Mouse (Mus musculus): ENCODE data around the gene Gprasp1.
"Not testable (repeated sequence)": the region's sequence is repeated elsewhere in the genome, so short reads cannot be mapped to it uniquely, and the experiment has no call there.

Gene Gprasp1

GRCm38 (mm10) chrX:135742304-135743055 is at the start of gene Gprasp1, which contains the start of gene Armcx5:
Gene Gprasp1 (plus strand): TSS chrX:135742733.
Gene Armcx5 (plus strand): TSS chrX:135742733.
- peak; percentile 79 for DNase-seq (ENCODE audit: low spot score)

- no peak for DNase-seq (ENCODE audit: low spot score)
Observed at GRCm38 (mm10) chrX:135693633-135694032, 48.9 kb upstream of the Gprasp1 start, which contains the start of gene Tcp11x2. Gene Tcp11x2 (minus strand): TSS chrX:135693790.

- no peak for DNase-seq (ENCODE audit: low spot score)
Observed at GRCm38 (mm10) chrX:135703111-135703510, 39.4 kb upstream of the Gprasp1 start.

- DNase-seq (ENCODE audit: low spot score): no peak
Observed at GRCm38 (mm10) chrX:135704349-135704748, 38.2 kb upstream of the Gprasp1 start.

GRCm38 (mm10) chrX:135712845-135713244 is 29.7 kb upstream of the Gprasp1 start:
- no peak for DNase-seq (ENCODE audit: low spot score)

DNA sequence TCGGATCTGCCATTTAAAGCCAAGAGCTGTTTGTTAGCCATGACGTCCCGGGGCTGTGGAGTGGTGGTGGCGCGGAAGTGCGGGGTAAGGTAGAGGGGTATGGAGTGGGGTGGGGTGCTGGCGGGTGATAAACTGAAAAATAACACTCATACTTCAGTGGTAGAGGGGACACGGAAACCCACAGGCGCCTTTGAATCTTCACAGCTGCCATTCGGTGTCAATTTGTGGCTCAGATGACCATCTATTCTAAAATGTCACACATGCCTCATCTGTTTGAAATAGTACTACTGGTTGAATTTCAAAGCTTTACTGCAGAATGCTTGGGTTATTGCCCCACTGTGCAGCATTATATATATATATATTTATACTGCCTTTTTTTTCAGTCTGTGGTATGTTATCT is 17.4 kb upstream of the Gprasp1 start, which contains the start of gene Tmsb15a:
Tmsb15a (minus strand) TSS at position 101 of the 400 bp plus-strand sequence.
- no peak for DNase-seq (ENCODE audit: low spot score)

GRCm38 (mm10) chrX:135738730-135739520 is 3.6 kb upstream of the Gprasp1 start:
- no peak for DNase-seq (ENCODE audit: low spot score)

GRCm38 (mm10) chrX:135743056-135743355 is 473 bp downstream of the Gprasp1 start:
- no peak for DNase-seq (ENCODE audit: low spot score)

DNA sequence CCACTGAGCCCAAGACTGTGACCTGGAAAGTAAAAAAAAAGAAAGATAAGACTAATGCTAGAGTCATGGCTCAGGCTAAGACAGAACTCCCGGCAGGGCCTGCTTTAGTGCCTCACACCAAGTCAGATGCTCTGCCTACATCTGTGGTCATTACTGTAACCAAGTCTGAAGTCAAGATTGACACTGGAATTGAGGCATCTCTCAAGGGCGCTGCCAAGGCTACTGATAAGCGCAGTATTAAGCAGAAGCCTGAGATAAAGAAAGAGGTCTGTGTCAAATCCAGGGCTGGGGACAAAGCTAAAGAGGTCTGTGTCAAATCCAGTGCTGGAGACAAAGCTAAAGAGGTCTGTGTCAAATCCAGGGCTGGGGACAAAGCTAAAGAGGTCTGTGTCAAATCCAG is 2.8 kb downstream of the Gprasp1 start:
- not testable (repeated sequence) for DNase-seq (ENCODE audit: low spot score)

- DNase-seq (ENCODE audit: low spot score): peak; percentile 64
Observed at GRCm38 (mm10) chrX:135752832-135753231, 10.3 kb downstream of the Gprasp1 start.

DNA sequence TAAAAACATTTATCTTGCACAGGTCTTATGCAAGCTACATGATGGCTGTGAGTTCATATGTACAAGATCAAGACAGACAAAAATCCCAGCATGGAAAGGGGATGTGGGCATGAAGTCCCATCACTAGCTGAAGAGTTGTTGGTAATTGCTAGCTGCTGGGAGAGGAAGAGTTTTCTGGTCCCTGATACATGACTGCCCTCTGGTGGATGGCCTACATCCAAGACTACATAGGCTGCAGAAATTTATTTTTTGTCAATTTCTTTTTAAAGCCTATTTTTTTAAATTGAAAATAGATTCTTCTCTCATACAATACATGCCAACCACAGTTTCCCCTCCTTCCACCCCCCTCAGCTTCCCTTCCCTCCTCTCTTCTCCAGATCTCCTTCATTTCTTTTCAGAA is 19.2 kb downstream of the Gprasp1 start:
- DNase-seq (ENCODE audit: low spot score): no peak

DNA sequence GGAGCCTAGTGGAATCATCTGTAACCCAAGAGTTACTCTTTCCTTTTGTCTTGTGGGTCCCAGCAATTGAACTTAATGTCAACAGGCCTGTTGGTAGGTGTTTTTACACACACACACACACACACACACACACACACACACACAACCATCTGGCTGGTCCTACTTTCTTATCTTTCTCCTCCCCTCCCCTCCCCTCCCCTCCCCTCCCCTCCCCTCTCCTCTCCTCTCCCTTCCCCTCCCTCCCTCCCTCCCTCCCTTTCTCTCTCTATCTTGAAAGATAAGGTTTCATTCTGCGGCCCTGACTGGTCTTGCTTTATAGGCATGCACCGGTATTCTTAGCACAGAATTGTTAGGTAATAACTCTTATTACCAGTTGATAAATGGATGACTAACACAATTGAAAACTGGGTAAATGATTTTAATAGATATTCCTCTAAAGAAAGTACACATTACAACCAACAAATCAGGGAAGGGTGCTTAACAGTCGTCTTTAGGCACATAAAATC is 25.6 kb downstream of the Gprasp1 start:
- no peak for DNase-seq (ENCODE audit: low spot score)

DNA sequence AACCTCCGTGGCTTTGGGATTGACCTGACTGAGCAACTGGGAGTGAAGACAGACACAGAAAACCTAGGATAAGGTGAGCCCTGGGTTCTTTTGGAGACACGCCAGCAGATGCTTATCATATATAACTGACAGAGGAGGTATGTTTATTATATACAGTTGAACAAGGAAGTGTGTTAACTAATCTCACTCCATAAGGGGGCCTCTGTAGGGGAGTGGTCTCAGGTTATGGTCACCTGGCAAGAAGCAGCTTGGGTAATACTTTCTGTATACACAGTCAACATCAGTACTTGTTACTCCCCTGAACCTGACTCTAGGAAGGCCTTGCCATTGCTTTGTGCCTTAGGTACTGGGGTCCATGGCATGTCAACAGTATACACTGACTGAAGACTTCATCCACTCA is 26.0 kb downstream of the Gprasp1 start:
- no peak for DNase-seq (ENCODE audit: low spot score)

- DNase-seq (ENCODE audit: low spot score): no peak
Observed at GRCm38 (mm10) chrX:135791536-135791935, 49.0 kb downstream of the Gprasp1 start.

- no peak for DNase-seq (ENCODE audit: low spot score)
Observed at GRCm38 (mm10) chrX:135792326-135792725, 49.8 kb downstream of the Gprasp1 start.

GRCm38 (mm10) chrX:135795591-135796304 is 53.2 kb downstream of the Gprasp1 start:
- peak; percentile 71 for DNase-seq (ENCODE audit: low spot score)

GRCm38 (mm10) chrX:135796305-135797211 is 54.0 kb downstream of the Gprasp1 start:
- not testable (repeated sequence) for DNase-seq (ENCODE audit: low spot score)

GRCm38 (mm10) chrX:135797212-135797644 is 54.7 kb downstream of the Gprasp1 start, which contains the start of gene Bhlhb9:
Gene Bhlhb9 (plus strand): TSS chrX:135797594.
- peak; percentile 23 for DNase-seq (ENCODE audit: low spot score)

GRCm38 (mm10) chrX:135804149-135804548 is 61.6 kb downstream of the Gprasp1 start:
- DNase-seq (ENCODE audit: low spot score): no peak

DNA sequence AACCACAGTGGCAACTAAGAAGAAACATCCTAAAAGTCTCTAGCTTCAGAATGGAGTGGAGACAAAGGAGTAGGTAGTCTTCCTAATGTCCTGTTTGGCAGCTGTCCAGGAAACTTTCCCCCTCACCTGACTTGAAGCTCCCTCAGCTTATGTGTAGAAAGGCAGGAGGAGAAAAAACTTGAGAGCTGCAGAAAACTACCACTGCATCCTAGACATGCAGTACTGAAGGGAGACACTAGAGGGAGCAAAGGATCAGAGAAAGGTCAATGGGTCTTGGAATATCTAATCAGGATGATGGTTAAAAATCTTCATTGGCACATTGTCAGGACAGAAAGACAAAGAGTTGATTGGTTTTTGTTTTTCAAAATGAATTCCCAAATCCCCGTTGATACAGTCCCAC is 63.2 kb downstream of the Gprasp1 start:
- DNase-seq (ENCODE audit: low spot score): no peak

DNA sequence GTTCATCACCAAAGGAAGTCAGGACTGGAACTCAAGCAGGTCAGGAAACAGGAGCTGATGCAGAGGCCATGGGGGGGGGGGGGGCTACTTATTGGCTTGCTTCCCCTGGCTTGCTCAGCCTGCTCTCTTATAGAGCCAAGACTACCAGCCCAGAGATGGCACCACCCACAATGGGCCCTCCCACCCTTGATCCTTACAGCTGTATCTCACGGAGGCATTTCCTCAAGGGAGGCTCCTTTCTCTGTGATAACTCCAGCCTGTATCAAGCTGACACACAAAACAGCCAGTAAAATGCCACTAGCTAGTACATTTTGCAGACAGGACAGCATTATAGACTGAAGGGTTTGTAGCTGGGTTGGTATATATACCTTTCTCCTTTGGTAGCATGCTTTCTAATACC is 93.4 kb downstream of the Gprasp1 start:
- not testable (repeated sequence) for DNase-seq (ENCODE audit: low spot score)
